Mouse (Mus musculus) cerebellum, adult 9-10 months (tissue): Measurements from ENCODE around the gene Tet2.

Experiments
- DNase-seq: peaks from one replicate; pipeline ENCODE4 v3.0.0; 2022

The Tet2 gene

DNA sequence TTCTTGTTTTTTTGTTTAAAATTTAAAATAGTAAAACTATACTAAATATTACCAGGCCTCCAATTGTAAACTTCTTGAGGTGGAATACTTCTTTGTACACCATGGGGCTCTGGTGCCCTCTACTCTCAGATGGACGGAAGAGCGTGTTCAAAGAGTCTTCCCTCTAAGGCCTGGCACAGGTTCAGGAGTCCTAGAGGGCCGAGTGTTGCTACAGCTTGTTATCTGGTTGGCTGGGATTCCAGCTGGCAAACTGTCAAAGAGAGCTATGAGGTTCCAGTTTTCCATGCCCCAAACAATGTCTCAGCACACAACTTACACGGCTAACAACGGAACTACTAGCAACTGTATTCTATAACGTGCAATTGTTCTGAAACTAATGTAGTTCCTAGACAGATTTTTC lies 28.8 kb downstream of the Tet2 start:
- peak; percentile 70 for DNase-seq

DNA sequence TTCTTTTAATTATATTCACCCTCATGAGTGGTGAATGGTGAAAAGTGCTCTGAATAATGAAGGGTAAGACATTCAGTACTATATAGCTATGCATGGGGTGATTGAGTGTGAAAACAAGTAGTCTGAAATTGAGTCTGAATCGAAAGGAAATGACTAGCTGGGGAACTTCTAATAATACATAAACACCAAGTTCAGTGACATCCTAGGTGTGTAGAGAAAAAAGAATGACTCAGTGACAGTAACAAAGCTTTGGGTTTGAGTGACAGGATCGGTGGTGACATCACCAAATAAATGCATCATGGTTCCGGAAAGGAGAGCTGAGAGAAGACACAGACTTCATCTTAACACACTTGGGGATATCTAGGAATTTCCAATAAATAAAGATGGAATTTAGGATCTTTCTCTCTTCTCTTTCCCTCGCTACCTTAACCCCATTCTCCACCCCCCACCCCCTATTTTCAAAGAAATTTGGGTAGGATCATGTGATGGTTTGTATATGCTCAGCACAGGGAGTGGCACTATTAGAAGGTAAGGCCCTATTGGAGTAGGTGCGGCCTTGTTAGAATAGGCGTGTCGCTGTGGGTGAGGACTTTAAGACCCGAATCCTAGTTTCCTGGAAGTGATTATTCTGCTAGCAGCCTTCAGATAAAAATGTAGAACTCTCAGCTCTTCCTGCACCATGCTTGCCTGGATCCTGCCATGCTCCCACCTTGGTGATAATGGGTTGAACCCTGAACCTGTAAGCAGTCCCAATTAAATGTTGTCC lies 29.6 kb downstream of the Tet2 start:
- DNase-seq = no peak

DNA sequence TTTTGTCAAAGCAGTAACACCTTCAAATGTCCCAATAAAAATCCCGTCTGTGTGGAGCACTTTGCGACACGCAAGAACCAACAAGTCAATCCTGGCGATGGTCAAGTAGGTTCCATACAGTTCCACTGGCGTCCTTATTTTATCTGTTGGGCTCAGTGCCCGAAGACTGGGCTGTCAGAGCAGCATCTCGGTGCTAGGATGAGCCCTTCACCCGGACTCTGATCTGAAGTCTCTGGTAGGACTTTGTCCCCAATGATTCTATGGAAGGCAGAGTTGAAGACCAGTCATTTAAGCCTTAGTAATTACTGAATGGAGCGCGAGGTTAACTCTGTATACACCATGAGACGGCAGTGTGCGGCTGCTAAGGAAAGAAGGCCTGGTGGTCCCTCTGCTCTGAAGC lies 30.6 kb downstream of the Tet2 start:
- no peak for DNase-seq

DNA sequence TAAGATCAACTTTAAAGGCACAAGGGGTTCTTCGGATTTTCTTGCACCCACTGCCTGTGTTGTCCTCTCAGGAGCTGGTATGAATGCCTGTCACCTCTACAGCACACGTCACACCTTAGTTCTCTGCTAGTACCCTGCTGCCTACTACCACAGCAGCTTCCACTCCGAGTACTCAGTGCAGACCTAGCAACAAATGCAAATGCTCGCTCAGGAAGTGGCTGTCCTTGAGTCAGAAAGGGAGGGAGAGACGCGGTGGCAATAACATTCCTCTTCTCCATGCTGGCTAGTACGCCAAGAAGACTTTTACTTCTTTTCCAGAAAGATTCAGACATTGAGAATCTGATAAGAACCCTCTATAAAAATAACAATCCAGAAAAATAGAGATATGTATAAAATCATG lies 31.5 kb downstream of the Tet2 start:
- no peak for DNase-seq

DNA sequence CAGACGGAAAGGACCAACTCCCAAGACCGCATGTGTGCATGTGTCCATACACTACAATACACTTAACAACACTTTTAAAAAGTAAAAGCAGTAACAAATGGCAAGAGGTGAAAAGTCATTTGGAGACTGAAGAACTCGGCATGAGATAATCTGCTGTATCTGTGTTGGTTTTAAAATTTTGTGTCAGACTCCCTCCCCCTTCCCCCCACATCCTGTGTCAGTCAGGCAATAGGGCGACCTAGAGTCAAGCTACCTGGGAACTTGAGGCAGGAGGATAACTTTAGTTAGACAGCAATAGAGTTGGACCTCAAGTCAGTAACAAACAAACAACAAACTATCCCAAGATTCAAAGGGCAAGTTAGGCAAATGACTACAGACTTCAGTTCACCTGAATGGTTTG lies 34.6 kb downstream of the Tet2 start:
- DNase-seq = no peak

DNA sequence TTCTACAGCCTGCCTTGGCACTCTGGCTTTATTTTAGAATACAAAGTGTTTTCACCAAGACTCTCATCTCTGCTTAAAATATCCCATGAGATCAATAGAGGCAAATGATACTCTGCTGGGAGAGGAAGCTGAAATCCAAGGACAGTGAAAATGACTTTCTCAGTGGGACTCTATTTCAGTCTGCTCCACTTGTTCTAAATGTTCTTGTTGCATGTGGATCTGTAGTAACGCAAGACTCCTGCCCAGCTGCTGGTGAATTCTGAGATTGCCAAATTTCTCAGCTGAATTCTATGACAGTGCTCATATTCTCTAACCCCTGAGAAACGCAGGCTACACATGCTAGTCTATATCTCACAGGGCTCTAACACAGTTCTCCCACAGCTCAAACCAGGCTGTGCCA lies 35.1 kb downstream of the Tet2 start:
- DNase-seq = no peak

DNA sequence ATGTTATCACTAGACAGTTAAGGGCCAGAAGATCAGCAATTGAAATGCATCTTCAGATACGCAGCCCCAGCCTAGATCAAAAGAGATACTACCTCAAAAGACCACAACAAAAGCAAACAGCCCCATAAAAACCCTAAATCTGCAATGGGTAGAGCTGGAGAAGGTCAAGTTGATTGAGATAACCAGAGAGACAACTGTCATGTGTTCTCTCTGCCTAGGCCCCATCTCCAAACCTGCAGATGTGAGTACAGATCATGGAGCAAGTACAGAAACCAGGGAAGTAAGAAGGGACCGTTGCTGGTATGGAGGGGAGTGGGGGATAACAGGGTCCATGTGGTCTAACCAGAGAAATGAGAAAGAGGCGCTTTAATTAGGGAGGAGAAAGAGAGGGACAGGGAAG lies 36.1 kb downstream of the Tet2 start:
- no peak for DNase-seq

DNA sequence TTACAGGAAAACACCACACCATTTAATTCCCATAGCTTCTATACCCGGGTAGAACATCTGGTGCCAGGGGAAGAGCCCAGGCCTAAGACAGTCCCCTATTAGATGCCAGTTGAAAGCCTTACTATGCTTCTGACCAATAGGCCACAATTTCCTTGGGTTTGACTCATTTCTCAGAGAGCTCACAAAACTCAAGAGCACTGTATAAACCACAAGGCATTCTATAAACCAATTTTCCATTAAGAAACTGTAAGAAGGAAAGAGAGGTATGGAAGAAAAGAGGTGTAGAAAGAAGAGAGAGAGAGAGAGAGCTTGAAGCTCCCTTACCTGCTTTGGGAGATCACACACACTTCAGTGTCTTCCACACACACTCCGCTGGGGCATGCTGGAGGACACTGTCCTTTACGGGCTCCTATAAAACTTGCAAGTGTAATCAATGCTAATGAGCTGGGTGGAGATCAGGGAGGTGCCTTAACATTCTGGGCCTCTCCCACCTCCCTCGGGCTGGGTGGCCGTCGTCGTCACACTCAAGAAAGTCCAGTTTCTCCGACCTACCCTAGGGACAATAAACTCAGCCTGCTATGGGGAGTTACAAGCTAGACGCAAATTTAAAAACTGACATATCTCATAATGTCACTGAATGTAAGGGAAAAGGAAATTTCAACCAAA lies 38.5 kb downstream of the Tet2 start:
- DNase-seq = no peak

DNA sequence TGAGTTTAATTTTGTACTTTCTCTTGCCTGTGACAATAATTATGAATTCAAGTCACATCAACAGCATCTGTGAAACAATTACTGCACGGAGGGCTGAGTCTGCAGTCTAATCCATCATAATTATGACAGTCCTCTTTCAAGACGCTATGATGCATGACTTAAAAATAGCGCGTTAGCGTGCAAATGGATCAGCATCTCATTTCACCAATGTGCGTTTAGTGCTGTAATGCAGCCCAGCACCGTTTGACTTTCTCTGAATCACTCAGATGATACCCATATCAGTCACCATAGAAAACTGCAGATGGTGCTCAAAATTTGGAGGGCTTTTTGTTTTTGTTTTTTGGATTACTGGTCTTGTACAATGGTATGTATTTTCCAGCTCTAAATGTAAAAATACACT lies 48.0 kb downstream of the Tet2 start:
- DNase-seq = no peak

DNA sequence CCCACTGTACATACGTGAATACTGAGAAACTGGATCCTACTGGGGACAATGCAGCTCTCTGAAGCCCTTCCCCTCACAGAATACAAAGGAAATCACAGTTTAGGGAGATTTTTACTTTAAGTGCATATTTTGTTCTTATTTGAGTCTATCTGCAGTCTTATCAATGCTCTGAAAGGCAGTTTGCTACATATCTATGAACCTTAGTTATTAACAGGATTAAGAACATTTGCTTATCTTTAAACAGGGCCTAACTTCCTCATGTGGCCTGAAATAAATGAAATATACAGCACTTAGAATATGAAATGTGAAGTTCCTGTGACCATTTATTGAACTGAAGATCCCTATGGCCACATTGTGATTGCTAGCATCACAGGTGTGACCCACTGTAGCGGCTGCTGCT lies 53.6 kb downstream of the Tet2 start:
- DNase-seq = no peak

DNA sequence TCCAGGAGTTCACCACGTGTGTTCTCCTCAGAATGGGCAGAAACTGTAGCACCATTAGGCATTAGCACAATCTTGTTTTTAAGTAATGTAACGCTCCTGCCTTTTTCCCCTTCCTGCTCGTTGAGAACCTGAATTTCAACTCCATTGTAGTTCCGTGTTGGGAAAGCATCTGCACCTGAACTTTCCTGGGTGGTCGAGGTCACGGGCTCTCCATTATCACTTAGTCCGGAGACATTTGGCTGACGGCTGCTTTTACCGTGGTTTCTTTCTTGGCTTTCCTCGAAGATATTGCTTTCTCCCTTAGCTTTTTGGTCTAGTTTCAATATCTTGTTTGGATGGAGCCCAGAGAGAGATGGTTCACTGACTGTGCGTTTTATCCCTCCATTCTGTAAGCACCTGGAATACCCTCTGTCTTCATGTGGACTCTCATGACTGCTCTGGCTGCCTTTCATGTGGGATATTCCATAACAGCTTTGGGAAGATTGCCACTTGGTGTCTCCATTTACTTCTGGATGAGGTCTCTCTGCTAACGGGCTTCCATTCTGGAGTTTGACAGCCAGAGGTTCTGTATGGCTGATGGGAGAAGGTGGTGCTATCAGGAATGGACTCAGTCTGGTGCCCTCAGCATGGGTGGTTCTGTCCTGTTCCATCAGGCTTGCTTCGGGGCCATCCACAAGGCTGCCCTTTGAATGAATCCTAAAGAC lies 56.8 kb downstream of the Tet2 start:
- DNase-seq = no peak

DNA sequence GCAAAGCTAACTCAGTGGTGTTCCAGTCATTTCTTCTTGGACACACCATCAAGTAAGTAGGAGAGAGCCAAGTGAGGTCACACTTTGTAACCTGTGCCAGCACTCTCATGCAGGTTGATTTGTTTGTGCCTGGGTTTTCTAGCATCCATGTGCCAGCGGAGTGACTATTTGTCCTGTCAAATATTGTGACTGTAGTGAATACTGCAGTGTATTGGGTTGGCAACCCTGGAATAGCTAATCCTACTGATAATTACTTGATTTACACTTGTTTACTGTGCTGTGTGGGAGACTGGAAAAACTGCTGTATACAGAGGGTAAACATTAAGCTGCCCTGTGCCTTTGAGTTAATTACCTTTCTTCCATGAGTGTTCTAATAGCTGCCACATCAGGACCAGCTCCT lies 62.1 kb downstream of the Tet2 start:
- peak; percentile 26 for DNase-seq

DNA sequence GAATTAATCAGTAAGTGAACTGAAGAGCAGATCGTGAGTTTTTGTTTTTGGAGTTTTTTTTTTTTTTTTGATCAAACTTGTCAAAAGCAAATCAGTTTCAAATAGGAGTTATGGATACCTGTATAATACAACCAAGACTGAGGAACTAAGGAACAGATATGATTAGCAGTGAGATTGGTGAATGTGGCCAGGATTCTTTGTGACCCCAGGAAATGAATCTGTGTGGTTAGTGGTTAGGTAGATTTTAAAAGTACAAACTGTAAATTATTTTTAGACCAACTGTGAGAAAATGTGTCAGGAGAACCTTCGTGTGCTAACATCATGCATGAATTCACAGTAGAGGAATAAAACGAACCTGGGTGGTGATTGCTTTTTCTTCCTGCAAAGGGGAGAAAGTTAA lies 66.0 kb downstream of the Tet2 start:
- no peak for DNase-seq

DNA sequence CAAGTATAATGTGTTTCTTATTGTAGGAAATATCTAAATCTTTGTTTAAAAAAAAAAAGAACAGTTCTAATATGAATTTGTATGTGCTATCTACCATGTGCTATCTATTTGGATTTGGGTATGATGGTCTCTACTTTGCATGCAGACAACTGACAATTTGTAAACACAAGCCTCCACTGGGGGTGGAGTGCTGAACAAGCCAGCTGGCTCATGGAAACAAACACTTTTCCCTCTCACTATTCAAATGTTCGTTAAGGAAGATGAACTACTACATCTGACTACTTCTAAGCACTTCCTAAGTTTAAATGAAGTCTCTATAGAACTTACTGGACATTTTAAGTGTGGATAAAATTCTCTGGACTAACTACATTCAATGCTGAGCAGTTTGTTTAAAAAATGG lies 71.2 kb downstream of the Tet2 start:
- DNase-seq = no peak

DNA sequence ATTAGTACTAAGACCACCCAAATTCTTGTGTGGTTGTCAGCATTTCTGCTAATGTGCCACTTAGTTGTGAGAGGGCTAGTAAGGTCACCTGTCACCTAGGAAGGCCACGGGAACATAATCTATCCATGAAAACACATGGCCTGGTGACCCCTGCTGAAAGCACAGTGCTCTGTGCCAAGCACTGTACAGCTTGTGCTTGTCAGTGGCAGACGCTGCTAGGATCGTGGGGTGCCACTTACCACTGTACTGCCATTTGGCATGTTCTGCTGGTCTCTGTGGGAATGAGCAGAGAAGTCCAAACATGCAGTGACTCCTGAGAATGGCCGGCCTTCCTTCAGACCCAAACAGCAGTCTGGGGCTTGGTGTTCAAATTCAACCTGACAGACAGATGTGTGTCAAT lies 73.8 kb downstream of the Tet2 start:
- peak; percentile 65 for DNase-seq

DNA sequence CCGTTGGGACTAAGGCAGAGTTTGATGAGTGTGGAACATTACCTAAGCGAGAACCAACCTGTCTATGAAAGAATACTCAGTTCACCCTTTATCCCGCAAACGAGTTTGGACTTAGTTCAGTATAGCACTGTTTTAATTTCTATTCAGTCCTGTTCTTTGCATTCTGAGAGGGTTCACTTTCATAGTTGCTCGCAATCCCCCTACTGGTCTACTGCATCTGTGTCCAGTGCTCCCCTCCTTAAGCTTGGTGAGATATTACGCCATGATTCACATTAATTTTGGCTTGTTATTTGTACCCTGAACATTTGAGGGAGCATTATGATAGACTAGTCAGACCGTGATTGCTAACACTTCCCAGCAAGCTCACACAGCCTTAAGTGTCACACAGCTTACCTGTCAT lies 76.1 kb downstream of the Tet2 start:
- DNase-seq = no peak

DNA sequence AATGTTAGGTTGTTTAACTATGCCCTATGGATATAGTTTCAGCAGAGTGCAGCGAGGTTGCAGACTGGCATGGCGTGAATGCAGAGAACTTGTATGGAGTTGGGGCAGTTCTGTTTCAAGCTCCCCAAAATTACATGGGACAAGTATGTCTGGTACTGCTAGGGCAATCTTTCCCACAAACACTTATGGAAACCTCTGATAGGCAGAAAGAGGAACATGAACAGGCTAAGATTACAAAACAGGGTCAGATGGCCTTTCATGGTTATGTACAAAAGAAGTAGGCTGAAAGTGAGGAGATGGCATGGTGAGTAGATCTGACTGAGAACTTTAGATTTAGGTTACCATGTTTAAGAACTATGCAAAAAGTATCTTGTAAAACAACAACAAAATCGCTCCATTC lies 81.7 kb downstream of the Tet2 start:
- DNase-seq = no peak

DNA sequence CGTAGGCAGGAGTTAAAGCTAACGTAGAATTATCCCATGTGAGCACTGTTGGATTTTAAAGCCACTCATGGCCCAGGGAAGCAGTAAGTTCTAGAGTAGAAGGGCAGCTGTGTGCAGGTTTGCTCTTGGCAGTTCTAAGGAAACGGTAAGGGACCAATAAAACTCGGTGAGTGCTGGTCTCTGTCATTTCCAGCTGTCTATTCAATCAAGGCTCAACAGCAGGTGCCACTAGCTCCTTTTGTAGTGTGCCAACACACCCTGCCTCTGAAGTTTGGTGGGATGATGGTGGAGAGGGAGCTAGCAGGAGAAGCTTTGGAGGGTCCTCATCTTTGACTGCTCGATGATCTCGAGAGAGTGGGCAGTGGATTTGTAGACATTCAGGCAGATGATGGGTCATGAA lies 82.5 kb downstream of the Tet2 start:
- DNase-seq = no peak

DNA sequence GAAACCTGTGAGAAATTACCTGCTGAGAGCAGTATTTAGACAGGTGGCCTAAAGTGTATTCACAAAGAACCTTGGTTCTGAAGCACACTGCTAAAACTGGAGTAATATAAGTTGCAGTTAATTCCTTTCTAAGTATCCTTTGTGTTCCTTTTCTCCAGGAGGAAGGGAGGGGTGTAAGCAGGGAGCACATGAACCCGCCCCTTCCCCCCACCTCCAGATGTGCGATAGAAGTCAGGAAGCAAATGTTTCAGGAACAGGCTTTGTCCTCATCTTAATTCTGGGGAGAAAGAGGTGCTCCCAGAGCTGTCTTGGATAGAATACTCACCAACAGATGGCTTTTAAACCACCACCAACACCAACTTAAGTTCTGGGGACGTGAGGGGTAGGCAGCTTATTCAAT lies 82.9 kb downstream of the Tet2 start:
- DNase-seq = no peak

DNA sequence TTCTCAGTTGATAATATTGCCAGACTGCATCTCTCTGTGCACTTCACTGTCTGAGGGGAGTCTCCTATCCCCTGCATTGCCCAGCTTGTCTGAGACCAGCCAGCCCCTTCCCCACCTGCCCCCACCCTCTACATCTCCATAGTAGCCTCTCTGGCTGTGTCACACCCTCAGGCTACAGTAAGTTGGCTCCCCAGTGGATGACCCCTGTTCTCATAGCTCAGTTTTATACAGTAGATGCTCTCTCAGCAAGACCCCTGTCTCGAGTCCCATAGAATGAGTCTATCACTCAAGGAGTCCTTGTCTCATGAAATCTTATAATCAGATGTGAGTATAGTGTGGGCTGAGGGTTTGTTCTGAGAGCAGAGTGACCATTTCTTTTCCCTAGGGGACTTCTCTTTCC lies 85.8 kb downstream of the Tet2 start:
- no peak for DNase-seq

DNA sequence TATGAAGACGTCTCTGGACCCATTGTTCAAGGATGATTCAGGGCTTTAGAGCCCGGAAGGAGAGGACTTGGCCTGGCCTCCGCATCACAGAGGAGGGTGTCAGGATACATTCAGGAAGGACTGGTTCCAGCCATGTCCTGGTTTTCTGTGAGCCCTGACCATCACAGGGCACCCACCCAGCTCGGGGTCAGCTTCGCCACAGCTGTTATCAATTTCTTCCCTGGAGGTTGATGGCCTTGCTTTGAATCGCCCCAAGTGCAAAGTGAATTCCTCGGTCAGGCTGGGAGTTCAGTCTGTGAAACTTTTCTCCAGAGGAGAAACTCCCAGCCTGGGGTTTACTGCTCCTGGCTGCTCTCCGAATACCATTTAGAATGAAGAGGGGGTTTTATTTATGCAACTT lies 91.0 kb downstream of the Tet2 start:
- no peak for DNase-seq

DNA sequence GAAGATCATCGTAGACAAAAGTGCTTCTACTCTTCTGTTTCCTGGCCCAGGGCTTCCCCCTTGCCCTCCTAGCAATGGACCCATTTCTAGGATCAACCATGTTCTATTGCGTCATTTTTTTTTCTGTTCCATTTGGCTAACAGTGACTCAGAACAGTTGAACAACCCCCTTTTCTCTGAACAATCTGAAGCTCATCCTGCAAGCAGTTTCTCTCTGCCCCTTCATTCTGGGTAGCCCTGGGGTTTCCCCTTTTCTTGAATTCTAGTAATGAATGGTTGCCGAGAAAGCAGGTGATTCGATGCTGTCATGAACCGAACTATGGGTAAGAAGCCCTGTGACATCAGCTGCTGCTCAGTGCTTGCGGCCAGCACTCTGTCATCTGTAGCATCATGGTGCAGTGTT lies 108.0 kb downstream of the Tet2 start:
- DNase-seq = no peak

DNA sequence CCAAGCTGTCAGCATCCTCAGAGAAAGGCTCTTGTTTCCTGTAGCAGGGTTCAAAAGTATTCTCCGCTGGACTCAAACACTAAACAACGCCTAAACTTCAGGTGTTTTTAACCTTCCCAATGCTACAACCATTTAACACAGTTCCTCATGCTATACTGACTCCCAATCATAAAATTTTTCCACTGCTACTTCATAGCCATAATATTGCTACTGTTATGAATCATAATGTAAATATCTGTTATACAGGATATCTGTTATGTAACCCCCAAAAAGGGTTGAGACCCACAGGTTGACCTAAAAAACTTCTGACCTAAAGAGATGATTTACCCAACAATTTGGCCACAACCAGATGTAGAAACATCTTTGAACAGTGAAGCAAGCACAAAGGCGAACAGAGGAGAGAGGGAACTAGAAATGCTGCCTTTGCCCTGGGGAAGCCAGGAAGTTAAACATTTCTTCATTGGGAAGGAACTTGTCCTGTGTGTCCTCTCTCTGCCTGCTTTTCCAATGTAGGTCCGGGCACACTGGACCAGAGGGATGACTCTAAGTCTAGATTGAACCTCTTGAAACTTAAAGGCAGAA lies 108.6 kb downstream of the Tet2 start:
- DNase-seq = no peak

DNA sequence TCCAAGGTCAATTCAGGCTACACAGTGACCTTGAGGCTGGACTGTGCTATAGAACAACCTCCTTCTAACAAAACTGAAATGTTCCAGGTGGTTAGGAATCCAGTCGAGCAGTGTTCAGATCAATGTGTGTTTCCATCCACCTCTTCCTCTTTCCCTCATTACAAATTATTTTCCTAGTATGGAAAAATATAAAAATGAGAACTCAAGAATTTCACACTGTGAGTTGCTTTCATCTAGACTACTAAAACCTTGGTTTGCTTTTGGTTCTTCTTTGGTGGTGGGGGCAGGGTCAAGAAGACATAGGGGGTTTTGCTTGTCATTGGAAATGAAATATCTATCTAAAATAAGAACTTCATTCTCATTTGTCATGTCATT lies 109.2 kb downstream of the Tet2 start:
- no peak for DNase-seq
